Mouse (Mus musculus): ENCODE data around the gene Nacc2.
A peak's percentile ranks its signal among the peaks of the same experiment; 100 is the strongest.

The Nacc2 gene

DNA sequence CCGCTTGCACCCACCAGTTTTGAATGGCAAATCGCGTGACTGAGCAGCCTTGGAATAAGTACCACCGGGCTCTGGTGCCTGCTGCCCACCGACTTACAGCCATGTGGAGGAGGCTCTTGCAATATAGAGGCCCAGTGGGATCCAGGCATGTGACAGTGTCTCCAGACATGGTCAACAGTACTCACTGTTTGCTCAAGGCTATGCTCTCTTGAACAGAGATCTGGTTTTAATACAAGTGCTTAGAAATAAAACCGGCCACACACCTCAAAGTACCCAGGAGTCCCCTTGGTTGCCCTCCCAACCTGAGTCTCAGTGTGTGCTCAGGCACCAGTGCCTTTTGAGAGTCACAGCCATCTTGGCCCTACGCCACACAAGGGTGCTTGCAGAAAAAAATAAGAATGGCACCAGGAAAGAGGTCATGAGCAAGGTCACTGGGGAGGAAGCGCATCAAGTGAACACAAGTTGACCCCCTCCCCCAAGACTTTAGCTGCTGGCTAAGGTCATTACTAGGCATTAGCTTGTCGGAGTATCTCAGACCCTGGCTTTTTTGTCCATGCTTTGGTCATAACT lies at the start of gene Nacc2:
Gene Nacc2 (minus strand): TSS at position 142 of the 570 bp plus-strand sequence.
- DNase-seq (ENCODE audit: low spot score): no peak

DNA sequence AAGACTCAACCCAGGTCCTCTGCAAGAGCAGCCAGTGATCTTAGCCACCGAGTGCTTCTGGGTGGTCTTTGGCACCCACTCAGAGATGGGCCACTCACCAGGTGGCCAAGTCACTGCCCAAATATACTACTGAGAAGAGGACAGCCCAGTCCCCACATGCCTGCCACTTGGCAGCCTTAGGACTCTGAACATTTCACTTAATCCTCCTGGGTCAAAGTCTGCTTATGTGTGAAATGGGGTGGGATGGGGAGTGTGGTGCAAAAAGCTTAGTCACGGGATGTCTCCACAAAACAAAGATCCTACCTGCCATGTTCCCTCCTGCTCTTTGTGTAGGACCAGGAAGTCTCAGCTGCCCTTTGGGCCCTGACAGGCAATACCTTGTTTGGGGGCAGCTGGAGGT lies 49.1 kb upstream of the Nacc2 start:
- no peak for DNase-seq (ENCODE audit: low spot score)

DNA sequence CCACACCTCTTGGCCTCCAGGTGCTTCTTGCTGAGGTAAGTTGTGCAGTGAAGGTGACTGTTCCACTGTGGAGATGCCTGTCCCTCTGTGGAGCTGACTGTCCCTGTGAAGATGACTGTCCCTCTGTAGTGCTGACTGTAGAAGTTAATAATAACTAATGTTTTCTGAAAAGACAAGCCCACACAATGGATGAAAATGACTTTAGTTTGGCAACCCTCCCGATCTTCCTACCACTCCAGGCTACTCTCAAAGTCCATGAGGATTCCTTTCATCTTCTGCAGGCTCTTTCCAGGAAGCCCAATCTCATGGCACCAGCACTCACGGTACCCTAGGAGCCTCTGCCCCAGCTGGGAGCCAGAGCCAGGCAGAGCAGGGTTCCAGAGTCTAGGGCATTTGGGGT lies 47.4 kb upstream of the Nacc2 start:
- no peak for DNase-seq (ENCODE audit: low spot score)

DNA sequence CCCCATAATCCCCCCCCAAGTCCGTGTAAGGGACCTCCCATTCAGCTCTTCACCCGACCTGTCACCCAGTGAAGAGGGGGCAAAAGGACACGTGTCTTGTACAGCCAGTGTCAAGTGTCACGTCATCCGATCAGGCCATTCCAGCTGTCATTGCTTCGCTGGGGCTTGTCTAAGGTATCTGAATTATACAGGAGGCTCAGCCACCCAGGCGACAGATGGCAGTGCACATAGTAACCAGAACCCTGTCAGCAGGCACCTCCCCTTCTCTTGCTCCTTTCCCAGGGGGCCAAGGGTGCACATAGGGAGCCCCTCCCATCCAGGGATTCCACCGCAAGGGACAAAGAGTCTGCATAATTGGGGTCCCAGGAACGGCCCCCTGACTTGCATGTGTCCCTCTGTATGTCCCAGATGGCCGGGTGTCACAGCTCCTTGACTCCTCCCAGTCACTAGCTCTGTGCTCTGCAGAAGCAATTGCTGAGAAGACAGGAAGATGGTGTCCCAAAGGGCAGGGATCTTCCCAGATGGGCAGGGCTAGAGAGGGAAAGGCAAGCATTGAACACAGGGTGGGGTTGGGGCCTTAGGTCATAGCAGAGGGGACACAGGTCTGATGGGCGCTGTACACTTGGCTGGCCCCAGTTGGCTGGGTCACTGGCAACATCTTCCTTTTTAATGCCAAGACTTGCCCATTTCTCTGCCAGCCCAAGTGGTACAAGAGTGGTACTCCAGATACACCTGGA lies 46.0 kb upstream of the Nacc2 start:
- no peak for DNase-seq (ENCODE audit: low spot score)

DNA sequence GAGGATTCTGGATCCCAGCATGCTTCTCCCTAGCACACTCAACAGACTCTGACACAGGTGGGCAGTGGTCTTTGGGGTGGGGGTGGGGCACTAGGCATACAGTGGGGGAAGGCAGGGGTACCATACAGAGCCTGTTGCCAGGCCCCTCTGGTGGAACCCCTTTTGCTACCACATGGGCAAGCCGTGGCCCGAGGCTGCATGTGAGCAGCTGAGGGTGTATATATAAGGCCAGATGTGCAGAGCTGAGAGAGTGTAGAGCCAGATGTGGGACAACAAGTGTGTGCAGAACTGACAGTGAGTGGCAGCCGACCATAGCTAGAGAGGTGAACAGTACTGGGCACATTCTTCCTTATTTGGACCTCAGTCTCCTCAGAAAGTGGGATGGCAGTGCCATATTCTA lies 43.9 kb upstream of the Nacc2 start:
- DNase-seq (ENCODE audit: low spot score): no peak

DNA sequence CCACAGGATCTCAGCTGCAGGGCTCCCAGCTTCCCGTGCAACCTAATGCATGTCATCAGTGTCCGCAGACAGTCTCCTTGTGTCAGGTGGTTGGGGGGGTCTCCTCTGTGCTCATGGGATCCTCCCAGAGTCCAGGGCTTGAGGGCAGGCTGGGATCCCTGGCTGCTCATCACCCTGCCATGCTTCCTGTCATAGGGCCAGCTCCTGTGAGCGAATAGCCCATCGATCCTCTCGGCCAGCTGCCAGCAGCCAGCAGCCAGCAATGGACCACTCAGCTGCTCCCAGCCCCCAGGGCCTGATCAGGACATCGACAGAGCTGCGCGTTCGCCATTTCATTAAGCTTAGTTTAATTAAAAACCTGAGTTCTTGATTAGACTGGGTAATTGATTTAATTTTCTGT lies 35.0 kb upstream of the Nacc2 start:
- DNase-seq (ENCODE audit: low spot score): no peak

DNA sequence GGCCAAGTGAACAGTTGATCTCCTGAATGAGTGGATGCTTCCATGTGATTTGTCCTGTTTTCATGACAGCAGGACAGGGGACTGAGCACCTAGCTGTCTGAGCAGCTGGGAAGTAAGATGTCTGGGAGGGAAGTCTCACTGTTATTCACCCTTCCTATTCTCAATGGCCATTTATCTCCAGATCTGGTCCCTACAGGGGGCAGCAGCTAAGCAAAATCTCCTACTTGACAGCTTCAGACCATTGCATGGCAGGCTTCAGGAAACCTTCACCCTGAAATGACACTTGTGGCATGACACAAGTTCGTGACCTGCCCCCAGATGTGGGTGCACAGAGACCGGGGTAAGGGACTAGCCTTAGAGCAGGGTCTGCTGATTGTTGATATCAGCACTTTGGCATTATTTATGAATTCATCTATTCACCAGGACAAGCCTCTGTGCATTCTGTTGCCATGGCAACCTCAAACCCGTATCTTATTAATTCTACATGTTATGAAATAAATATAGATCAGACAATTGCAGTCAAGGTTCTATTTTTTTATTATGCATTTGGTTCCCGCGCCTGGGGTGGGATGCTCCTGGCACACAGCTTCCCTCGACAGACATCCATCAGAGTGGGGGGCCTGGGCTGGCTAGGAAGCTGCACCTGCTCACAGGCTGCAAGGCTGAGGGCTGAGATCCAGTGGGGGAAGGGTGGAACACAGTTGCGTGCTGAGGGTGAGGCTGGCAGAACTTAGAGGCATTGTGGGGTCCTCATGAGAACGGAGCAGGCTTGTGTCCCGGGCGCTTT lies 33.4 kb upstream of the Nacc2 start:
- no peak for DNase-seq (ENCODE audit: low spot score)

DNA sequence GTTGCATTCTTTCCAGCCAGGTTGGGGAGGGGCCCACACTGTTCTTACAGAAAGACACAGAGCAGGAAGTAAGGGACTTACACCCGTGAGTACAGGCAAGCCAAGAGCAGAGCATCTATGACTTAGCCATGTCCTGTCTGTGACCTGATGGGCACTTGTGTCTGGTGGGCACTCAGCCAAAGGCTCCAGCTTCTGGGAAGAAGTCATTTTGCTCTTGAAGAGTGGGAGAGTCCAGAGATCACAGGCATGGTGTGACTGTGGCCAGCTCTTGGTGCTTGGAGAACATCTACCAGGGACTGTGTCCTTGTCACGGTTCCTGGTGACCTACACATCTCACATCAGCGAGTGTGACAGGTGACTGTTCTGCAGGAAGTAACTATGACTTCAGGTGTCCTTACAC lies 32.7 kb upstream of the Nacc2 start:
- DNase-seq (ENCODE audit: low spot score): no peak

DNA sequence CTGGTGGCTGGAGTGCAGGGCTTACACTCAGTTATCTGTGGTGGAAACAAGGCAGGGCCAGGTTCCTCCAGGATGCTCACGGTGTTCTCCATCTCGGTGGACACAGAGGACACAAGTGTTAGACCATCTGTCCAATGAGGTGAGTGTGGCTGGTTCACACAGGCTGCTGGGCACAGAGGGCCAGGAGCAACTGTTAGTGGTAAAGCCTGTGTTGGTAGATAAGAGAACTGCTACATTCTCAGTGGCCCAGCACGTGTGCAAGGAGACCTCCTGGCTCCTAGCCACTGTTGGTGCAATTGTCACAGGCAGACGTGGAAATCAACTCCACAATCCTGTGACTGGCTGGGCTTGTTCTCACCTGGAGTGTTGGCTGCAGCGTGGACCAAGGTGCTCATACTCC lies 31.6 kb upstream of the Nacc2 start:
- DNase-seq (ENCODE audit: low spot score): no peak

DNA sequence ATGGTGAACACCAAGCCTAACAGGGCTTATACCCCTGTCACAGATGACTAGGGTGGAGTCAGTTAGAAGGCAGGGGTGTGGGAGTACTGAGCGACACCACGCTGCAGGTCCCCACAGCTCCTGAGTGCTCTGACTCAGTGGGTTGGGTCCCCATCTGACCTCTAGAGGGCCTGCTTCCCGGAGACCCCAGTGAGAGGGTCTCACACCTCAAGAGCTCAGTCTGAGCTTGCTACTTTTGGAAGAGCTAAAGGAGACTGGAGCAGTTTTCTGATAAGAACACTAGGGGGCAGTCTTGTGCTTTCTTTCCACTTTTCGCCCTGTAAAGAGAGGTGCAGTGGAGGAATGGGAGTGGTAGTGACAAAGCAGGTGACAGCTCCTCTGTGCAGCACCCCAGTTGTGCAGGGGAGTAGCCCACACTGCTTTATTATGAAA lies 30.9 kb upstream of the Nacc2 start:
- DNase-seq (ENCODE audit: low spot score): no peak

DNA sequence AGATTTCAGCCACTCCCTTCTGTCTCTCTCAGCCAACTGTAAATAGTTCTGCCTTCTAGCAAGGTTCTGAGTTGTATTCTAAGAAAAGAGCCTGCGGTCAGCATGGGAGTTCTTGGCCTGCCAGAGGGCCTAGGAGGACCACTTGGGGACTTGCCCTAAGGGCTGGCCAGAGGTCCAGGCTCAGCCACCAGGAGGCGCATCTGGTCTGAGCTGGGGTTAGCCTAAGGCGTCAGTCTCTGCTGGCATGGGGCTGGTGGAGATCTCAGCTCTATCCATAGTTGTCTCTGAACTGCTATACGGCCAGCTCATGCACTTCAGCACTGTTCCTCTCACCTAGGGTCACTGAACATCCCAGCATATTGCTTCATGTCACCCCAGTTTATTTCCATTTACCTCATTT lies 30.3 kb upstream of the Nacc2 start:
- DNase-seq (ENCODE audit: low spot score): peak; percentile 58

DNA sequence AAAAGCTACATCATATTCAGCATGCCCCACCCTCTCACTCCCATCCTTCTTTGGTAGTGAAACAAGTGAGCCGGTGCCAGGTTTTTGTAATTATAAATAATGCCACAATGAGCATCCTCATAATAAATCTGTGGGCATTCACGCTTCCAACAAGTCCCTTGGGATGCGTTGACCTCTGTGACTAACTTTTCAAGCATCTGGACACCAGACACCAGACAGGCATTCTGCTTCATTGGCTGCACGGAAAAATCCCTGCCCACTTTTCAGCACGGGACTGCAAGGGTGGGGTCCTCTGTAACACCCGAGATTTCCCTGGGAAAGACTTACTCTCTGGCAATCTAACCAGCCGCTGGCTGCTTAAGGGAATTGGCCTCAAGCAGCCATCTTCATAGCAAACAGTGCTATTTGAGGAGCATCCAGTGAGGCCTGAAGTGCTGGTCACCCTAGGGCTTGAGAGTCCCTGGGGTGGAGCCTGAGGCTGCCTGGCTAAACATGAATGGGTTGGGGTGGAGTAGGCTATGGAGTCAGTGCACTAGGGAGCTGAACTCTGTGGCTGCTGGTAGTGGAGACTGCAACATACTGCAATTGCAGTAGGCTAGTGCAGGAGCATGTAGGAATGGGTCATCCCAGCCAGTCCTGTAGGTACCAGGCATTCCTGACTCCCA lies 24.8 kb upstream of the Nacc2 start:
- no peak for DNase-seq (ENCODE audit: low spot score)

DNA sequence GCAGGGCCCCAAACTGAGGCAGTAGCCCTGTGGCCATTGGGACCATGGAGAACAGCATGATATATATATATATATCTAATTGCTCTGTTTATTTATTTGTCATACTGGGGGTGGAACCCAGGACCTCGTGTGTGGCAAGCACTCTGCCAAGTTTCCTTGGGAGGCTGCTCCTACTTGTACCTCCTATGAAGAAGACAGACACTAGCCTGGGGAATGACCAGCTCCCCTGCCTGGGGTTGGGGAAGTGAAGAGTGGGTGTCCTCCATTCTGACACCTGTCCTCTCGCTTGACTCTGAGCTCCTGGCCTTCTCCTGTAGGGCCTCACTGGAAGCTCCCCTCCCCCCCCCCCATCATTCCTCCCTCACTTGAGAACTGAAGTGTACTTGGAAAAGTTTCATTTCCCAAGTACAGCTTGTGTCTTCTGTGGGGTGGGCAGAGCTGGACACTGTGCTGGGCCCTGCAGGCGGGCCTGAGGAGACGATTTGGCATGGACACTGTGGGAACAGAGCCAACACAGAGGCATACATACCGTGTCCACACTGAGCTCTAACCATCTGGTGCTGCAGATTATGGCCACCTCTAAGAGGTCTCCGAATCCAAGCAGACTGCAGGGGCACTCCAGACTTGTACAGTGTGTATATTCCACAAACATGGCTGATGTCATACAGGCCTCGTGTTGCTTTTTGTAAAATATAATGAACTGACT lies 23.5 kb upstream of the Nacc2 start:
- DNase-seq (ENCODE audit: low spot score): no peak

DNA sequence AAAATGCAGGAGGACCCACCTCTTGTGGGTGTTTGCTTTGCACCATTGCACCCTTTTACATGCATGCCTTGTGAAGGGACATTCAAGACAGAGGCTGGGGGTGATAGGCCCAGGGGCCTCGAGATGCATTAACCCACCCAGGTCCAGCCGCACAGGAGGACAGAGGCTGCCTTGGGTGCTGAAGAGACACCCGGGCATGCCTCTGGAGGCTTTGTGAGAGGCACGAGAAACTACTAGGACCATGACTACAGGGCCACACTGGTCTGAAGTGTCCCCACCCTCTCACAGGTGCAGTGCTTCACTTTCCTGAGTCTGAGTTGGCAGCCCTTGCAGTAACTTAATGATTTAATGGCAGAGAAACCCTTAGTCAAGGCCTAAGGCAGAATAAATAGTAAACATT lies 22.1 kb upstream of the Nacc2 start:
- DNase-seq (ENCODE audit: low spot score): no peak

DNA sequence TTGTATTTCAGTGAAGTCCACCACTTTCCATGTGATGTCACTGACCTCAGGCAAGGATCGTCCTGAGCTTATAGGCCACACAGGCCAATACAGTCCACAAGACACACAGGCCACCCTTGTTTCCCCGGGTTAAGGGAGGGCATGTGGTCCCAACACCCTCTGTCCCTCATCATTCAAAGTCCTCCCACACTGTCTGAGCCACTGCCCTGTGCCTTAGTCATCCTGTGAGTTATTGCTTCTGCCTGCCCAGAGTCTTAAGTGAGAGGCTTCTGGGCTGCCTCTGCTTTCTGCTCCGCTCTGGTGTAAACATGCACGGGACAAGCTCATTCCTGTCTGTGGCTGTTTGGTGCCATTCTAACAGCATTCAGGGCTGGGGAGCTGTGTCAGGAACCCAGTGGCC lies 21.3 kb upstream of the Nacc2 start:
- no peak for DNase-seq (ENCODE audit: low spot score)

DNA sequence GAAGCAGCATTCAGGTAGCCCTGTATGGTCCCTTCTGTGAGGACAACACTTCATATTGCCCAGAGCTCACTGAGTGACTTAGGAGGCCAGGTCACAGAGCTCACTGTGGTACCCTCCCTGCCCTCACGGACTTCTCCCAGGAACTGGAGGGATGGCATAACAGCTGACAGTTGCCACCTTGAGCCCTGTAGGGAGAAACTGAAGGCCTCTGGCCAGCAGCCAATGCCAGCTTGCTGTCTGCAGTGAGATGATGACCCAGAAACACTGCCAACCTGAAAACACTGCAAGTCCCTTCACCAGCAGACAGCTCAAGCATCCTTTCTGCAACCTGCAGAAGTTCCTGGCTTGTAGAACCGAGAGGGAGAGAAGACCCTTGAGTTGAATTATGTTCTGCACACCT lies 20.5 kb upstream of the Nacc2 start:
- DNase-seq (ENCODE audit: low spot score): no peak

DNA sequence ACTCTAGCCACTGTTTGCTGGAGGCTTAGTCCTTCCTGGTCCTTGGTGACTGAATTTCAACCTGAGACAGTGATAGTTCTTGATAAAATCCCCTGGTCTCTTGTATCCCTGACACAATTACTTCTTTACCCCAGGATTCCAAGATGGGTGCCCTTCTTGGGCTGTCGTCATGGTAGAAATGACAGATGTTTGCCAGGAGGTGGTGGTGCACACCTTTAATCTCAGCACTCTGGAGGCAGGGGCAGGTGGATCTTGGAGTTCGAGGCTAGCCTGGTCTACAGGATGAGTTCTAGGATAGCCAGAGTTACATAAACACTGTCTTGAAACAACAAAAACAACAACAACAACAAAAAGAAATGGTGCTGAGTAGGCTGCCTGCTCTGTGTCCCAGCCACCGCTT lies 20.0 kb upstream of the Nacc2 start:
- no peak for DNase-seq (ENCODE audit: low spot score)

DNA sequence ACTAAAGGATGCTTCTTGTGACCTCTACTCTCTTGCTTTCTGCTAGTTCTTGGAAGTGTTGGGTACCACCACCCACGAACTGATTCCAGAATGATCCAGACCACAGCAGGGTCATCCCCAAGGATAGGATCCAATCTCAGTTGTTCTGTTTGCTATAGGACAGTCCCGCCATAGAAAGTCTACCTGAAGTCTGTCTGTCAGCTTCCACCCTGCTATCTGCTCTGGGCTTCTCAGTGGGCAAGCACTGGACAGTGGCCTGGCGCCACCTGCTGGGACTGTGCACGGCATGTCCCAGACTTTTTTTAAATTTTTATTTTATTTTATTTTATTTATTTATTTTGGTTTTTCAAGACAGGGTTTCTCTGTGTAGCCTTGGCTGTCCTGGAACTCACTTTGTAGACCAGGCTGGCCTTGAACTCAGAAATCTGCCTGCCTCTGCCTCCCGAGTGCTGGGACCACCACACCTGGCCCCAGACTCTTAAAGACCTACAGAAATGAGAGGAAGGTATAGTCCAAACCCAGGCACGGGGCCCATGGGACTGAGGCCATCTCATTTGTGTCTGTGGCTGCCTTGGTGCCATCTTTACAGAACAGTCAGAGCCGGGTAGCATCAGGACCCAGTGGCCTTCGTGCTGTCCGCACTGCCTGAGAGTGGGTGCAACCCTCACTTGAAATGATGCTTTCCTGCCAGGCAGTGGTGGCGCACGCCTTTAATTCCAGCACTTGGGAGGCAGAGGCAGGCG lies 19.0 kb upstream of the Nacc2 start:
- peak; percentile 69 for DNase-seq (ENCODE audit: low spot score)

DNA sequence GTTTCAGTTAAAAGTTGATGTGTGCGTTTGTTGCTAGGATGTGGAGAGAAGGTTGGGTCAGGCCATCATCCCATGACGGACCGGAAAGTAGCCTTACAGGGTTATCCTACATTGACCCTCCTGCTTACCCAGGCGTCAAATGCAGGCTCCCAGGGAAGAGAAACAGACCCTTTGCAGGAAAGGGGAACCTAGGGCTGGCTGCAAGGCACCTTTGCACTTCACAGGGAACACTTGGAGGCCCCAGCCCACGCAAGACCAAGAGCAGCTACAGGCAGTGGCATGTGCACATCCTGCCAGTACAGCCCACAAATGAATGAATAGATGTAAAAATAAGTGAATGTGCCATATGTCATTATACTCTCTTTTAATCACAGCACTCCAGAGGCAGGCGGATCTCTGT lies 17.9 kb upstream of the Nacc2 start:
- no peak for DNase-seq (ENCODE audit: low spot score)

DNA sequence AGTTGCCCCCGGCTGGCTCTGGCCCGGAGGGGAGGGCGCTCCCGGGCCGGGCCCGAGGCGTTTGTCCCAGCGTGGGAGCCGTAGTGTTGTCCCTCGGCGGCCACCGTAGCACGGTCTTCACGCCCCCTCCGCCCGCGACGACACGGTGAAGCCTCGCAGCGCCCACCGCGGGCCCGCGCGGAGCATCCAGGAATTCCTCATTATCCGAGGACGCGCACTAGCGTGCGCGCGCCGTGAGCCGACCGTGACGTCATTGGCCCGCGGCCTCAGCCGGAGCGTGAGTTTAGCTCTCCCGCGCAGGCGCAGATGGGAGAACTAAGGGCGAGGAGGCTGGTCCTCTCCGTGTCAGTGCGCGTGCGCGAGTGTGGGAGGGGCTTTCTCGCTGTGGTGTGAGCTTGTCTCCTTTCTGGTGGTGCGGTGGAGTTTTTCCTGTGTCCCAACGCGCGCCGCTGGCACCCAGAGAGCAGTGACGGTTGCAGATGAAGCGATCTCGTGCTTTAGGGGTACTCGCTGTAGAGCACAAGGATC lies 17.3 kb upstream of the Nacc2 start:
- DNase-seq (ENCODE audit: low spot score): peak; percentile 100

DNA sequence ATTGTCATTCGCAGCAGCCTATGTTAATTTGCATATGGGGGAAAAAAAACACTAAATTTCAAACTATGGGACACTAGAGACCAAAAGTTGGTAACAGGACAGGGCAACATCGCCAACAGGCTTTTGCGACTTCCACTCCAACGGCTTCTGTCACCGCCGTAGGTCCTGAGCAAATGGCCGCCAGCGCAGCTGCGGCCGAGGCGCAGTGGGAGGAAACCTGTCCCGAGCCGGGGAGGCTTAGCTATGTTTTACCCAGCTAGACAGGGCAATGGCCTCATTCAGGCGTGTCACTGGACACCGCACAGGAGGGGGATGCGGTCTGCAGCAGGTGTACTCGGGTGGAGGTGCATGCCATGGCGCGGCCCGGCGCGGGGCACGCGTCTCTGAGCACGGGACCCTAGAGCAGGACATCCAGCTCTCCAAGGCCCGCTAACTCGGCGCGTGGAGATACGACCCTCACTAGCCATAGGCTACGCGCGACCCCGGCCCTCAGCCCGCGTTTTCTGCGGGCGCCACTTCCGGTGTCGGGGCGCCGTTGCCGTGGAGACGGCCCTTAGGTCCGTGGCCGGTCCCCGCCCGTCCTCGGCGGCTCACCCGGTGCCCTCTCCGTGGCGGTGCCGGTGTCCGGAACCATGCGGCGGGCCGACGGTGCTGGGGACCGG lies 16.7 kb upstream of the Nacc2 start:
- no peak for DNase-seq (ENCODE audit: low spot score)

All from ovary, postnatal 36 days (tissue).